Mouse (Mus musculus) ES-E14 (cell line): Measurements from ENCODE around the gene Mbd5.

Source experiments
- ZC3H11A ChIP-seq: IDR thresholded peaks from 2 replicates; pipeline ENCODE4 v1.6.1; 2012; ENCODE audit warnings: low read depth, mild to moderate bottlenecking, inconsistent platforms, low read length, borderline replicate concordance
- ZNF384 ChIP-seq: IDR thresholded peaks from 2 replicates; pipeline ENCODE4 v1.6.1; 2012; ENCODE audit warnings: low read depth, low read length, inconsistent platforms

GRCm38 (mm10) chr2:48978920-48979319, 29.6 kb downstream of the Mbd5 start:
- TF ChIP-seq ZNF384 (no peak), ZC3H11A (no peak)
